Mouse (Mus musculus) intestine, embryonic 14.5 days (tissue): ENCODE measurements around the gene Mrpl27. TPM values are rescaled to one million over a fixed set of nuclear protein-coding genes. Genes with fewer than 3 reads are reported as not detected.

ENCODE experiments used
- ATAC-seq: fragments of 200-750 bp; cut with Nextera tagmentation; replicated peaks from 2 replicates; pipeline ENCODE4 v1.8.0; 2017; ENCODE audit warnings: low read depth, moderate number of reproducible peaks, moderate TSS enrichment, moderate library complexity; ENCODE audit not compliant: low FRiP score, low TSS enrichment
- DNase-seq: peaks from one replicate; pipeline ENCODE4 v3.0.0-alpha.2; 2018; ENCODE audit warnings: low spot score
- H3K27ac ChIP-seq: fragments of 300-500 bp; sonication (generic); 2 replicates; pipeline ENCODE4 v1.5.1; 2014; ENCODE audit warnings: low read depth, mild to moderate bottlenecking, control low read depth
- H3K27me3 ChIP-seq: fragments of 300-500 bp; sonication (generic); replicated peaks from 2 replicates; pipeline ENCODE4 v1.6.1; 2014; ENCODE audit warnings: low read length, control low read depth; ENCODE audit not compliant: control insufficient read depth, insufficient read depth
- H3K36me3 ChIP-seq: fragments of 300-500 bp; sonication (generic); 2 replicates; pipeline ENCODE4 v1.6.1; 2014; ENCODE audit warnings: low read length, control low read depth; ENCODE audit not compliant: control insufficient read depth, insufficient read depth
- H3K4me1 ChIP-seq: fragments of 300-500 bp; sonication (generic); replicated peaks from 2 replicates; pipeline ENCODE4 v1.6.1; 2014; ENCODE audit warnings: low read length, control low read depth, mixed read lengths; ENCODE audit not compliant: control insufficient read depth, insufficient read depth
- H3K4me2 ChIP-seq: fragments of 300-500 bp; sonication (generic); 2 replicates; pipeline ENCODE4 v1.6.1; 2014; ENCODE audit warnings: low read length
- H3K4me3 ChIP-seq: fragments of 300-500 bp; sonication (generic); 2 replicates; pipeline ENCODE4 v1.5.1; 2014; ENCODE audit warnings: low read depth, low read length, control low read depth, mixed read lengths
- H3K9ac ChIP-seq: fragments of 300-500 bp; sonication (generic); 2 replicates; pipeline ENCODE4 v1.6.1; 2014; ENCODE audit warnings: mild to moderate bottlenecking, low read length
- H3K9me3 ChIP-seq: fragments of 300-500 bp; sonication (generic); 2 replicates; pipeline ENCODE4 v1.6.1; 2016; ENCODE audit warnings: low read length, control low read depth; ENCODE audit not compliant: control insufficient read depth
- WGBS: fragments of 180-500 bp; shearing (Covaris S2); extraction: QIAGEN DNeasy Blood & Tissue Kit; methylation state at CpG from one replicate; pipeline ENCODE4 v1.1.7; 2014; 5-methylcytosine and 5-hydroxymethylcytosine counted together
- polyA plus RNA-seq: library from polyadenylated mRNA; unstranded; fragments of >200 nt; fragmentation: Nextera tagmentation; extraction: Ambion mirVana; gene quantifications from 2 replicates; pipeline ENCODE4 v1.2.1, GENCODE M21; 2014

Gene Mrpl27
- polyA plus RNA-seq, 1 experiment from 2014 or later, result 137 TPM

- peaks cover 29% of the 10 kb centered on the region for H3K36me3 ChIP-seq
- H3K4me3 ChIP-seq, result peak within 1 kb of the TSS; percentile 99
- H3K27ac ChIP-seq, result peak within 1 kb of the TSS; percentile 75
- H3K9ac ChIP-seq, result peak within 1 kb of the TSS; percentile 92
- no peaks in the 10 kb centered on the region for H3K9me3 ChIP-seq
- ATAC-seq (peak; percentile 98), DNase-seq (peak; percentile 99)
- H3K4me2 ChIP-seq, result peak within 1 kb of the TSS; percentile 90
- WGBS, result 3% methylated on average over 41 of the region's 41 CpGs
- H3K4me1 ChIP-seq, result peaks cover 8% of the 10 kb centered on the region
- no peaks in the 10 kb centered on the region for H3K27me3 ChIP-seq
Observed at GRCm38 (mm10) chr11:94629199-94629883, 24.2 kb upstream of the Mrpl27 start, which contains the start of gene Lrrc59. TSS of gene Lrrc59 (plus strand) at chr11:94629767.

DNA sequence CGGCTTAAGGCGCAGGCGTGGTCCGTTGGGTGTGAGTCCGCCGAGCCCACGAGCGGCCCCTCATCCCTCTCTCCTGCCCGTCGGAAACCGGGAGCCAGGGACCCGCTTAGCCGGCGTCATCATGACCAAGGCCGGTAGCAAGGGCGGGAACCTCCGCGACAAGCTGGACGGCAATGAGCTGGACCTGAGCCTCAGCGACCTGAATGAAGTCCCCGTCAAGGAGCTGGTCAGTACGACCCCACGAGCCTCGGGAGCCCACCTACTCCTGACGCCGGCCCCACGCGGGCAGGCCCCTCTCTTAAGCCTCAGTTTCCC is 23.7 kb upstream of the Mrpl27 start:
- peak overlapping the region; percentile 75 for H3K27ac ChIP-seq
- H3K36me3 ChIP-seq, result peaks cover 34% of the 10 kb centered on the region
- ATAC-seq, result peak; percentile 66
- H3K9ac ChIP-seq, result peak overlapping the region; percentile 92
- WGBS, result 0% methylated on average over 28 of the region's 28 CpGs
- peaks cover 8% of the 10 kb centered on the region for H3K4me1 ChIP-seq
- peak overlapping the region; percentile 99 for H3K4me3 ChIP-seq
- H3K27me3 ChIP-seq, result no peaks in the 10 kb centered on the region
- no peak for DNase-seq
- no peaks in the 10 kb centered on the region for H3K9me3 ChIP-seq
- peak overlapping the region; percentile 90 for H3K4me2 ChIP-seq

DNA sequence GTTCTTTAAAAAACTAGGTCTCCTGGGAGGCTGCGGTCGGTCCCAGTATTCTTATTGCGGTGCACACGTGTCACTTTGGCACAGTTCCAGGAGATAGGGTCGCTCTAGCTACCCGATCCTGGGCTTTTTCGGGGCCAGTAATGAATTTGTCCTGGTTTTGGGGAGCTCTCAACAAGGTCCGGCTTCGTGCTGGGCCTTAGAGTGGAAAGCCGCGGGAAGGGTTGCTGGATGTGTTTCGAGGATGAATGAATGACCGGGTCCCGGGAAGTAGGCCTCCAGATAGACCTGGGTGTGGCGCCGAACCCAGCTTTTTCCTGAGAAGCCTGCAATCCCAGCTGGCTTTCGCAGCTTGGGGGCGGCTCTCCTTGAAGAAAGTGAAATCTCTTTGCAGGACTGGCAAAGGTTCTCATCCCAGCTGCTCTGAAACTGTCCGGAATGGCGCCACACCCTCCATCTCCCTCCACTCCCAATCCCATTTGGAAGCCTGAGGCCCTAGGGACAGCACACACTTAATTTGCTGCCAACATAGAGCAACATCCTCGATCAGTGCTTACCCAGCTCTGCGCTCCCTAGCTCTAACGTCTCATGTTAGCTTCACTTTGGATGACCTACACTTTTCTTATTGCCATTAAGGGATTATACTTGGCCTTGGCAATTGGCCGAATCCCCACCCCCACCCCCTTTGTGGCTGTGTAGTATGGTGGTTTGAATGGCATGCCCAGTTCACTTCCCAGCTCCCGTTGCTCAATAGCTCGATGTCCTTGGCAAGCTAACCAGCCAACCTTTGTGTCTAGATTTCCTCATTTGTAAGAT is 23.2 kb upstream of the Mrpl27 start:
- Histone ChIP-seq H3K4me2 (peak overlapping the region; percentile 90), H3K36me3 (peaks cover 39% of the 10 kb centered on the region), H3K4me1 (peaks cover 8% of the 10 kb centered on the region), H3K4me3 (peak overlapping the region; percentile 99), H3K27ac (peak overlapping the region; percentile 75), H3K9me3 (no peaks in the 10 kb centered on the region), H3K27me3 (no peaks in the 10 kb centered on the region), H3K9ac (peak overlapping the region; percentile 92)
- WGBS, result 11% methylated on average over 26 of the region's 26 CpGs
- peak; percentile 32; the same call in 1 of the 2 replicates for ATAC-seq
- DNase-seq, result peak; percentile 81

DNA sequence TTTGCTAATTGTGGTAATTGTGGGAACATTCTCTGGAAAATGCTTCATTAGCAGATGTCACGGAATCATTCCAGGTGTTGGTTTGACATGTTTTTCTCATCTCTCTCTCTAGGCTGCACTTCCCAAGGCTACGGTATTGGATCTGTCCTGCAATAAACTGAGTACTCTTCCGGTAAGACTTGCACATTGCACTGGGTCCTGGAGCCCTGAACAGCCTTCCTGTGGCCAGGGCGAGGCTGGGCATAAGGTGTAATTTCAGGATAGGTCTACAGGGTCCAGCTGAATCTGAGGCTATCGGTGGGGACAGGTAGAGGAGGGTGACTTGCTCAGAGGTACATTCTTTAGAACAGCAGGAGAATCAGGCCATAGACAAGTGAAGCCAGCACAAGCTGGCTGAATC is 21.6 kb upstream of the Mrpl27 start:
- Histone ChIP-seq H3K9ac (no peak overlapping the region), H3K27me3 (no peaks in the 10 kb centered on the region), H3K4me1 (peaks cover 8% of the 10 kb centered on the region), H3K27ac (no peak overlapping the region), H3K36me3 (peaks cover 55% of the 10 kb centered on the region), H3K4me3 (no peak overlapping the region), H3K4me2 (no peak overlapping the region), H3K9me3 (no peaks in the 10 kb centered on the region)
- DNase-seq (no peak), ATAC-seq (no peak)
- WGBS, result 96% methylated on average over 5 of the region's 5 CpGs

DNA sequence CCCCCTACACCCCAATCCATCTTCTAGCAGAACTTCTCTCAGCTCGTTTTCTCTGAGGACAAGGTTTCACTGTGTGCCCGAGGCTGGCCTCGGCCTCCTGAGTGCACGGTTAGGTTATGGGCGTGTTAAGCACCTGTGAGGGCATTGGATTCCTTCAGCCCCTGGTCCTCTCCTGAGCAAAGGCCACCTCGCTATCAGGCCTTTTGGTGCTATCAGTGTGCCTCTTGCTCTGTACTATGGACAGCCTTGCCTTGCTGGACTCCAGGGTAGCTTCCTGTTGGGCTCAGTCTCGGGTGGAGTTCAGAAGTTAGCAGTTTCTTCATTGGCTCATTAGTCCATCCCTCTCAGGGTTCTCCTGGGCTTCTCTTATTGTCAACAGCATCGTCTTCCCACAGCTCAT is 20.6 kb upstream of the Mrpl27 start:
- H3K36me3 ChIP-seq, result peaks cover 65% of the 10 kb centered on the region
- WGBS, result 87% methylated on average over 8 of the region's 8 CpGs

GRCm38 (mm10) chr11:94634431-94634830 is 19.1 kb upstream of the Mrpl27 start:
- no peak for DNase-seq
- WGBS, result 89% methylated on average over 5 of the region's 5 CpGs
- ATAC-seq, result no peak
- no peaks in the 10 kb centered on the region for H3K9me3 ChIP-seq
- no peaks in the 10 kb centered on the region for H3K27me3 ChIP-seq
- no peak overlapping the region for H3K9ac ChIP-seq
- peaks cover 80% of the 10 kb centered on the region for H3K36me3 ChIP-seq
- peaks cover 8% of the 10 kb centered on the region for H3K4me1 ChIP-seq
- H3K4me3 ChIP-seq, result no peak overlapping the region
- H3K4me2 ChIP-seq, result no peak overlapping the region
- no peak overlapping the region for H3K27ac ChIP-seq

More for the DNA sequence above, 20.6 kb upstream of the Mrpl27 start:
- Histone ChIP-seq H3K4me1 (peaks cover 8% of the 10 kb centered on the region), H3K9me3 (no peaks in the 10 kb centered on the region), H3K27ac (no peak overlapping the region), H3K9ac (no peak overlapping the region), H3K4me3 (no peak overlapping the region), H3K27me3 (no peaks in the 10 kb centered on the region), H3K4me2 (no peak overlapping the region)
- ATAC-seq (no peak), DNase-seq (no peak)

DNA sequence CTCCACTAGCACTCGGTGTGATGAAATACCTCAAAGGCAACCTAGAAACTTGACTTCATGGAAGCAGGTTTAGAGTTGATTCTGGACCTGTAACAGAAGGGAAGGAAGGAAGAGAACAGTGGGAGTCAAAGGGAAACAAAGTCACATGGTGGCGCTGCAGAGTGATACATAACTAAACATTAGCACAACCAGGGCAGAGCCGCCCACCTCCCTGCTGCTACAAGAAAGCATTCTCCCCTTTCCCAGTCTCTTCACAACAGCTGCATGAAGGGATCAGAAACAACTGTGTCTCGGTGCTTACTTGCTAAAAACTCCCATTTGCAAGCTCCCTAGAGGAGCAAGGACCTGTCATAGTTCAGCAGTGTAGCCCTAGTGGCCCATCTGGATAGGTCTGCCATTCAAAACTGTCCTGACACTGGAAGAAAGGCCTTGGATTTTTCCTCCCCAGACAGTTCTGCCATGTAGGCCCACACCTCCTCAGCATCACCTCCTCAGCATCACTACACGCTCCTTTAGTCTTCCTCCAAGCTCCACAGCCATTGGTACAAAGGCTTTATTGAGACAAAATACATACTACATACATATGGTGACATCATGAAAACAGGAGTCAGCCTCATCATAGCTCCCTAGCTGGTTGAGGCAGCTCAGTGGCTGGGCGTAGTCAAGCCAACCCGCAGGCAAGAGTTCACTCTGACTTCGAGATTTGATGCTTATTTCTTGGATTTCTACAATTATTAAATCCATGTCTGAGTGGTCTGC is 8.9 kb upstream of the Mrpl27 start:
- Histone ChIP-seq H3K4me2 (no peak overlapping the region), H3K27ac (no peak overlapping the region), H3K9ac (no peak overlapping the region), H3K36me3 (peaks cover 86% of the 10 kb centered on the region), H3K9me3 (no peaks in the 10 kb centered on the region), H3K4me1 (no peaks in the 10 kb centered on the region), H3K27me3 (no peaks in the 10 kb centered on the region), H3K4me3 (no peak overlapping the region)
- ATAC-seq (no peak), DNase-seq (no peak)
- 89% methylated on average over 8 of the region's 8 CpGs for WGBS

- Histone ChIP-seq H3K4me3 (no peak overlapping the region), H3K27ac (no peak overlapping the region), H3K27me3 (no peaks in the 10 kb centered on the region), H3K4me2 (no peak overlapping the region), H3K9me3 (no peaks in the 10 kb centered on the region), H3K4me1 (no peaks in the 10 kb centered on the region), H3K36me3 (peaks cover 78% of the 10 kb centered on the region), H3K9ac (no peak overlapping the region)
- whole genome bisulfite sequencing, result 95% methylated on average over 4 of the region's 4 CpGs
- DNase-seq (no peak), ATAC-seq (no peak)
Observed at GRCm38 (mm10) chr11:94646457-94646856, 7.1 kb upstream of the Mrpl27 start.
